Mouse (Mus musculus) right cerebral cortex, postnatal 36 days (tissue): ENCODE data around the gene Pfkl.
"Not testable (repeated sequence)": the region's sequence is repeated elsewhere in the genome, so short reads cannot be mapped to it uniquely, and the experiment has no call there.

Experiments
- DNase-seq, 2 experiments: peaks; one replicate each; pipeline ENCODE4 v3.0.0; 2022; ENCODE audit warnings: low spot score in 2 of 2, mixed read lengths in 1 of 2

Pfkl gene

GRCm38 (mm10) chr10:77971709-77972553, 38.0 kb downstream of the Pfkl start:
- DNase-seq, result no peak

- DNase-seq, result no peak
Measured at GRCm38 (mm10) chr10:77971191-77971590, 38.7 kb downstream of the Pfkl start.

- no peak for DNase-seq
Measured at GRCm38 (mm10) chr10:77970481-77970880, 39.4 kb downstream of the Pfkl start, which contains the start of gene Trpm2. Gene Trpm2, minus strand, starts transcription at chr10:77970563.

DNA sequence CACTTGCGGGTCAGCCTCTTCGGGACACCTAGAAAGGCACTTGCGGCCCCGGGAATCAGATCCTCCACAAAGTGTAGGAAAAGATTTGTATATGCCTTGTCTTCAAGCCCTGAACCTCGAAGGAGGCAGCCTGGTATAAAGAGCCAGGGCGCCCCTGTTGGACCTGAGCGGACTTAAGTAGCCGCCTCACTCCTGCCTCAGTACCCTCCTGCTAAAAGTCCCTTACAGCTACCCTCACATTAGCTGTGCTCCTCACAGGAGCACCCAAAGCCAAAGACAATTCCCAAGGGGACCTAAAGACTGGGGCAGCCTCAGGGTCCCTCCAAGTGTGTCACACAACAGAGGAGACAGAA, 39.9 kb downstream of the Pfkl start:
- no peak for DNase-seq

DNA sequence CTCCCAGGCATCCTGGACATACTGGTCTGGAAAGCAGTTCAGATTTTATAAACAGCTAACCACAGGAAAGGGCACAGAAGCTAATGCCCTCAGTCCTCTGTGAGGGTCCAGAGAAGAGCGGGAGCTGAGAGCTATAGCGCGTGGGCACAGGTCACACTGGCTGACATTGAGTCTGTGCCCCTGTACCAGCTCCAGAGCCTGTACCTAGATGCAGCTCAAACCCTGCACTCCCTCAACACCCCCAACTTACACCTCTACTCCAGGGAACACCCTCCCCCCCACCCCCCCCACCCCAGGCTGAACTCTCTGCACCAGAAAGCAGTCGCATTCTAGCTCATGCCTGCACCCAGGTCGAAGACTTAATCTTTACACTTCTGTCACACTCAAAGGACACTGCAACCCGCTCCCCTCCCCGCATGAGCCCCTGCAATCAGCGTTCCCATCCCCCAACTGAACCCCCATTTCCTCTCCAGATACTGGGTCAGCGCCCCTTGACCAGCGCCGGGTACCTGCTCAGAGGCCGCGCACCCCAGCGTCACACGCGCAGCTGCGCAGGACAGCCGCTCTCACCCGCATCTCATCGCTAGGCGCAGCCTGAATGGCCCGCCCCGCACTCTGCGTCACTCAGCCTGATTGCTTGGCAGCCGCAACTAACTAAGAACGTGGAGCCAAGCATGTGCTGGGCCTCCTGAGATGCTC, 40.5 kb downstream of the Pfkl start:
- DNase-seq, result peak; percentile 59 to 71

GRCm38 (mm10) chr10:77963971-77964370, 45.9 kb downstream of the Pfkl start:
- no peak for DNase-seq

DNA sequence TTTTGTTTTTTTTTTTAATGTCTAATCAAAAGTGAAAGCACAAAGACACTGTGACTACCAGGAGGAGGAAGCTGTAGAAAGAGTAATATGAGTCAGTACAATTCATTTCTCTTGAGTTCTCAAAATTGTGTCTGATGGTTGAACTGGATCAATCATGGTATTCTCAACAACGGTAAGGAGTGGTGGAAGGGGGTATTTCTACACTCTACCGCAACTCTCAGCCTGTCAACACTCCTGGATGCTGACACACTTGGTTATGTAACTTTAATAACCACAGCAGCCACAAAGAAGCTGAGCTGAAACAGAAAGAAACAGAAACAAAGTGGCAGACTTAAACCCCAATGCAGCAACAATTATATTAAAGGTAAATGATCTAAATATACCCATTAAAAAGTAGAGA, 47.2 kb downstream of the Pfkl start:
- DNase-seq, result no peak

- DNase-seq, result not testable (repeated sequence)
Measured at GRCm38 (mm10) chr10:77950468-77950867, 59.4 kb downstream of the Pfkl start.

DNA sequence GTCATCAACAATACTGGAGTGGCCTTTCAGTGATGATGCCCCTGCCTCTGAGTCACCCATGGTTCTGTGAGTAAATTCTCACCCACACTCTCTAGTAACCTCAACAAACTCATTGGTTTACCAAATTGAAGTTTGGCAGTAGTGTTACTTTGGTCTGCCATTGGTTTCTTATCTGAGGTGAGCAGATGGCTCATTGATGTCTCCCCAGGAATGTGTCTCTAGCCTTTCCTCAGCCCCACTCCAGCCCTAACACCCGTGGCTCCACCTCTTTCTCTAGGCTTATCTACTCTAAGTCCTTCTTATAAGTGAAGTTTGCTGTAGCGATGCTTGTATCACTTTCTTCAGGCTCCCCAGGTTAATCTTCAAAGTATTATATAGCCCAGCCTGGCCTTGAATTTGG, 70.2 kb downstream of the Pfkl start:
- no peak for DNase-seq
